Mouse (Mus musculus) testis, postnatal 14 days (tissue): ENCODE data around the gene Nop58.
A peak's percentile ranks its signal among the peaks of the same experiment; 100 is the strongest.
"Not testable (repeated sequence)": the region's sequence is repeated elsewhere in the genome, so short reads cannot be mapped to it uniquely, and the experiment has no call there.

Experiments
- DNase-seq: peaks from one replicate; pipeline ENCODE4 v3.0.0; 2021; ENCODE audit warnings: low spot score

Gene Nop58

GRCm38 (mm10) chr1:59719900-59720299 lies 35.1 kb downstream of the Nop58 start:
- no peak for DNase-seq

- DNase-seq: no peak
Measured at GRCm38 (mm10) chr1:59725661-59726060, 40.9 kb downstream of the Nop58 start.

DNA sequence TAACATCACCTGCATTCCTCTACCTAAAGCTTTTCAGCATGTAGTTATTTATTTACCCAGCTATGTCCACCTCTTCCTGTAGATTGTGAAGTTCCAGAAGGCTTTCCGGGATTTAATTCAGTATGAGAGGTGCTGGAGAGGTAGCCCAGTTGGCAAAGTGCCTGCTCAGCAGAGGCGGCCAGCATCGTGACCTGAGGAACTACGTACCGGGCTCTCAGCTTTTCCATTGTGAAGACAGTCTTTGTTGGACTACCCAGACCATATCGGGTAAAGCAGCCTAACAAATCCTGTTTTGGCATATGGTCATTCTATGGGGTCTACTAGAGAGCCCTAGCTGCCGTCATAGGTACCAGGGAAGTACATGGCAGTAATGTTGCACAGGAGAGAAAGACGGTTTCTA lies 45.3 kb downstream of the Nop58 start:
- no peak for DNase-seq

- DNase-seq: no peak
Measured at GRCm38 (mm10) chr1:59730737-59731136, 46.0 kb downstream of the Nop58 start.

DNA sequence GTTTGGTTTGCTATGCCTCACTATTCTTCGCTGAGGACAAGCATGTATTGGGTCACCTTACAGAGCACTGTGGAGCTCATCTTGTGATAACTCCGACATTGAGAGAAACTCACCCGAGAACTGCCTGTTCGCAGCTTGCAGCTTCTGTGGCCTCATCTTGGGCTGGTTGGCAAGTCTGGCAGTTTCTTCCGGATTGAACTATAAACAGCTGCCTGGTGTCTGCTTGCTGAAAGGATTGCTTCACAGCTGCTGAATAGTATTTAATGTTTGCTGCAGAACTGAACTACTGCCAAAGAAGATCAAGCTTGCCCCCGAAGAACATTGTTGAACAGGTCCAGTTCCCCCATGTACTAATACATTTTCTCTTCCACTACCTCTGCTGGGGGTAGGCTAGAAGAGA lies 49.3 kb downstream of the Nop58 start:
- DNase-seq: no peak

DNA sequence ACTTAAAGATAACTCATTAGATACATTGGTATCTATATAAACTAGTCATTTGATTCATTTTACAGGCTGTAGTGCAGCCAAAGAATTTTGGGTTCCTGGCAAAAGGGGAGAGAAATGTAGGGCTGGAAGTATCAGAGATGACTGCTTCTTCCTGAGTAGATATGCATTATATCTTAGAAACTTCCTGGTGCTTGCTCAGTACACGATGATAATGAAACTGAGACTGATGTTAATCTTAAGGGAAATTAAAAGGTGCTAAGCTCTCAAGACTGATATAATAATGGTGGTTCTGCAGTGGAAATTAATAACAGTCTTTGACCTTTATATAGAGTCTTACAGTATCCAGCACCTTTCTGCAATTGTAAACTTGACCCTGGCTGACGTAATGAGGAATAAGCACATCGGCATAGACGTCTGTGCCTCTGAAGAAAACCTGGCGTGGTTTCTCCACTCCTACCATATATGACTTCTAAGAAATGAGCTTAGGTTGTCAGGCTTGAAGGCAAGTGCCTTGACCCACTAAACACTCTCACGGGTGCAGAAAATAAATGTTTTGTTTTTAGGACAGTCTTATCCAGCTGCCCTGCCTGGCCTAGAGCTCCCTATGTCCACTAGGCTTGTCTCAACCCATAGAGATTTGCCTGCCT lies 54.1 kb downstream of the Nop58 start:
- no peak for DNase-seq

- DNase-seq: no peak
Measured at GRCm38 (mm10) chr1:59739577-59740354, 55.0 kb downstream of the Nop58 start.

- no peak for DNase-seq
Measured at GRCm38 (mm10) chr1:59749047-59749446, 64.3 kb downstream of the Nop58 start.

GRCm38 (mm10) chr1:59749724-59750123 lies 65.0 kb downstream of the Nop58 start:
- not testable (repeated sequence) for DNase-seq

GRCm38 (mm10) chr1:59755298-59755697 lies 70.5 kb downstream of the Nop58 start:
- no peak for DNase-seq

GRCm38 (mm10) chr1:59758325-59758724 lies 73.6 kb downstream of the Nop58 start:
- no peak for DNase-seq

DNA sequence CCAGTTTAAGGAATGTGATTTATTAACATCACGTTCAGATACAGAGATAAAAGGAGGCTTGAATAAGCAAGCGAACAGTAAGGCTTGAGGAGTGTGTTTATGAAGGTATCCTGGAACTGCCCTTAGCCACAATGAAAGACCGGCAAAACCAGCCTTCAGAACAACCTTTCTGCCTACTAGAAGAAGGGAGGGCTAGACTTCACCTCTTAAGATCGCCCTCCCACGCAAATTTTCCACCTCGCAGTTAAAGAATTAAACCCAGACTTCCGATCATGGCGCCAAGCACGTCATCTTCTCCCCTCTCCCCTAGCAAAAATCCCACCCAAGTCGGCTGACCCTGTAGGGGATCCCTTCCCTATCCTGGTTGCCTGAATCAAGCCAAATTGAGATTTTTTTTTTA lies 77.4 kb downstream of the Nop58 start:
- DNase-seq: peak; percentile 29

- no peak for DNase-seq
Measured at GRCm38 (mm10) chr1:59762651-59763163, 77.9 kb downstream of the Nop58 start.

DNA sequence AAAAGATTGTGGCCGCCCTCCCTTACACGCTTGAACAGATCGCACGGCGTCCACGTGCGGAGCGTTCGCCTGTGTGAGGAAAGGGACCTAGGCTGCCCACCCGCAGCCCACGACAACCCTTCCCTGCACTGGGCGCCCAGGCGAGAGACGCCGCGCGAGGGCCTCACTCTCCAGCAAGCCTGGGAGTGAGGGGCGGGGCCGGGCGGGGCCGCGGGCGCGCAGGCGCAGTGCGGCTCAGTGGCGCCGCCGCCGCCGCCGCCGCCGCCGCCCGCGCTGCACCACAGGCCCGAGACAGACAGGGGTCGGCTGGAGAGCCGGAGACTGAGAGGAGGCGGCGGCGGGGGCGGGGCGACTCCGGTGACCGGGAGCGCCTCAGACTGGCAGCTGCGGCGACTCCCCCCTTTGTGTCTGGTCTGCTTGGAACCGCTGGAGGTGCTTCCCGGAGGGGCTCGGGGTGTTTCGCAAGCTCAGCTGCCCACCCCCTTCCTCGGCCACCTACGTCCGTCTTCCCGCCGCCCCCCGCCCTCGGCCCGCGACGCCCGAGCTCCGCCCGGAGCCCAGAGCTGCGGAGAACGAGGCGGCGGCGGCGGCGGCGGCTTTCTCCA lies 78.5 kb downstream of the Nop58 start, which contains the start of gene Bmpr2:
Bmpr2 (plus strand) TSS at position 237 of the 605 bp plus-strand sequence.
- DNase-seq: peak; percentile 90

GRCm38 (mm10) chr1:59763781-59764251 lies 79.0 kb downstream of the Nop58 start:
- peak; percentile 65 for DNase-seq

DNA sequence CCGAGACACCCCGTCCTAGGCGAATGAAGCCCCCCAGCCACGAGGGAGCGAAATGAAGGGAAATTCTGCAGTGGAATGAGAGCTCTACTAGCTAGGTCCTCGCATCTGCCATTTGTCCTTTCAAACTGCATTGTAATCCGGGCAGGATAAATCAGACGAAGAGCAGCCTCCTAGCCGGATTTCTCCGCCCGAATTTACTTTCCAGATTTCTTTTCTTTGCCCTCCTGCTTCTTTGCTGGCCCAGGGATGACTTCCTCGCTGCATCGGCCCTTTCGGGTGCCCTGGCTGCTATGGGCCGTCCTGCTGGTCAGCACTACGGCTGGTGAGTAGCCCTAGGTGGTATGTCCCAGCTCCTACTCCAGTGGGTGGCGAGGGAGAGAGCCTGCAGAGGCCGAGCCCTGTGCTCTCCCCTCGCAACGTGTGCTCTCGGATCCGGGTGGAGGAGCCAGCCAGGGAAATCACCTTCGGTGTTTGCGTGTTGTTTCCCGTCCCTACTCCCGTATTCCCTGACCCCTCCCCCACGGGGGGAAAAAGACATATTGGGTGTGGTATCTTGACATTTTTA lies 79.7 kb downstream of the Nop58 start:
- peak; percentile 45 for DNase-seq

- no peak for DNase-seq
Measured at GRCm38 (mm10) chr1:59765279-59765678, 80.5 kb downstream of the Nop58 start.

GRCm38 (mm10) chr1:59766626-59767025 lies 81.9 kb downstream of the Nop58 start:
- no peak for DNase-seq
